Mouse (Mus musculus): ENCODE measurements around the gene Fads2. TPM values are rescaled to one million over a fixed set of nuclear protein-coding genes. Genes with fewer than 3 reads are reported as not detected.

Fads2 gene
- polyA plus RNA-seq, 1 experiment = 36.3 TPM

DNA sequence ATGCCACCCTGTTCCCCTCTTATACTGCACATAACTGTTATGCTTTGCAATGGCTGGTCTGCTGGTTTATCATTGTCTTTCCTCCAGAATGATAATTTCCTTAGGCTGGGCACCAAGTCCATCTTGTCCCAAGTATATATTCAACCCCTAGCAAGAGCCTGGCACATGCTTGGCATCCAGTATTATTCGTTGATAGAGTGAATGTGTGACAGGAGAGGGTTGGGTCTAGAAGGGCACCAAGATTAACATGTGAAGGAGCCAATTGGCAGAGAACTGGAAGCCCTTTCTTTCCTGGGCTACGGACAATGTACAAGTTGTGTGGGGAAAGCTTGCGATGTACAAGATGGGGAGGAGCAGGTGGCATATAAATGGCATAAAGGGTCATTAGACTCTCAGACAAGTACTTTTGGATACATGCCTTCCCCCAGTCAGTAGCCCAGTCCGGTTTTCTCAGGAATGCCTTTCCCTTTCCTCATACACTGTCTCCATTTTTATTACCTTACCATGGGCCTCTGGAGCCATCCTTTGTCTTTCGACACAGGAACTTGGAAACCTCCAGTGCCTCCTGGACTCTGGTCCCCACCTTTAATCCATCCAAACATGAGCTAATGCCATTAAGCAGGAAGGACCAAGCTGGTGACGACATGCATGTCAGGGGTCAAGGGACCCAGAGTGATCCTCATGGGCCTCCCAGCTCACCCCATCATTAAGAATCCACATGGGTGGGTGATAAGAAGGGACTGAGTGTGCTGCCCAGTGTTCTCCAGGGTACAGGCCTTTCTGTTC lies 14.0 kb upstream of the Fads2 start:
- no peak for DNase-seq
- no peaks in the 10 kb centered on the region for H3K27me3 ChIP-seq (ENCODE audit: control insufficient read depth, insufficient read depth, low read length)
- H3K27ac ChIP-seq (ENCODE audit: control insufficient read depth, insufficient read depth, low read length) = no peak overlapping the region
- H3K4me1 ChIP-seq (replicated peaks; ENCODE audit: control insufficient read depth, insufficient read depth, low read length) = no peaks in the 10 kb centered on the region
- H3K4me3 ChIP-seq (ENCODE audit: control insufficient read depth, insufficient read depth, low read length) = no peak overlapping the region
- TF ChIP-seq POLR2A (IDR thresholded peaks at IDR 0.05; ENCODE audit: control insufficient read depth, extremely low read depth, insufficient read depth, low read length, poor library complexity) = no peak
- TF ChIP-seq CTCF (IDR thresholded peaks at IDR 0.05; ENCODE audit: borderline replicate concordance, control insufficient read depth, extremely low read depth, insufficient read depth, low read length, poor library complexity) = no peak
- H3K36me3 ChIP-seq (ENCODE audit: control insufficient read depth, insufficient read depth, low read length) = no peaks in the 10 kb centered on the region
- 92% methylated on average over 6 of the region's 6 CpGs for WGBS

DNA sequence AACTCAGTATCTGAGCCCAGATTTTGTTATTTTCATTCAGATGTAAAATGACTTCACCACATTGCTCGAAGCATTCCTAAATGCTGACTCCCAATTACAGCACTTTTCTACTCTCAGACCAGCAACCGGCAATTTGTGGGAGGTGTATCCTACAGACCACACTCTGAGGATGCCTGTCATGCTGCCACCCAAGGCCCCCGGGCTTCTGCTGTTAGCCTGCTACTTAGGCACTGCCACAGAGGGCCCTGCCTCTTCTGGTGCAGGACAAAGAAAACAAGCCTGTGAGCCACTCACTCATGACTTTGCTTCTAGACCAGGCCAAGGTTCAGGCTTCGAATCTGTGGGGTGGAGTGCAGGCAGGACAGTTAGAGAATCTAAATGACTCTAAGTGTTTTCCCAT lies 11.4 kb upstream of the Fads2 start:
- Histone ChIP-seq H3K27me3 (ENCODE audit: control insufficient read depth, insufficient read depth, low read length) (no peaks in the 10 kb centered on the region), H3K27ac (ENCODE audit: control insufficient read depth, insufficient read depth, low read length) (no peak overlapping the region), H3K4me1 (replicated peaks; ENCODE audit: control insufficient read depth, insufficient read depth, low read length) (no peaks in the 10 kb centered on the region), H3K36me3 (ENCODE audit: control insufficient read depth, insufficient read depth, low read length) (no peaks in the 10 kb centered on the region), H3K4me3 (ENCODE audit: control insufficient read depth, insufficient read depth, low read length) (no peak overlapping the region)
- DNase-seq = no peak
- WGBS = 92% methylated on average over 4 of the region's 4 CpGs
- TF ChIP-seq CTCF (IDR thresholded peaks at IDR 0.05; ENCODE audit: borderline replicate concordance, control insufficient read depth, extremely low read depth, insufficient read depth, low read length, poor library complexity) (no peak), POLR2A (IDR thresholded peaks at IDR 0.05; ENCODE audit: control insufficient read depth, extremely low read depth, insufficient read depth, low read length, poor library complexity) (no peak)

GRCm38 (mm10) chr19:10108666-10109065 lies 7.1 kb upstream of the Fads2 start:
- H3K36me3 ChIP-seq (ENCODE audit: control insufficient read depth, insufficient read depth, low read length) = no peaks in the 10 kb centered on the region
- TF ChIP-seq CTCF (IDR thresholded peaks at IDR 0.05; ENCODE audit: borderline replicate concordance, control insufficient read depth, extremely low read depth, insufficient read depth, low read length, poor library complexity) (no peak), POLR2A (IDR thresholded peaks at IDR 0.05; ENCODE audit: control insufficient read depth, extremely low read depth, insufficient read depth, low read length, poor library complexity) (no peak)
- no peaks in the 10 kb centered on the region for H3K27me3 ChIP-seq (ENCODE audit: control insufficient read depth, insufficient read depth, low read length)
- WGBS = 94% methylated on average over 2 of the region's 2 CpGs
- H3K27ac ChIP-seq (ENCODE audit: control insufficient read depth, insufficient read depth, low read length) = no peak overlapping the region
- no peak for DNase-seq
- H3K4me1 ChIP-seq (replicated peaks; ENCODE audit: control insufficient read depth, insufficient read depth, low read length) = no peaks in the 10 kb centered on the region
- no peak overlapping the region for H3K4me3 ChIP-seq (ENCODE audit: control insufficient read depth, insufficient read depth, low read length)

DNA sequence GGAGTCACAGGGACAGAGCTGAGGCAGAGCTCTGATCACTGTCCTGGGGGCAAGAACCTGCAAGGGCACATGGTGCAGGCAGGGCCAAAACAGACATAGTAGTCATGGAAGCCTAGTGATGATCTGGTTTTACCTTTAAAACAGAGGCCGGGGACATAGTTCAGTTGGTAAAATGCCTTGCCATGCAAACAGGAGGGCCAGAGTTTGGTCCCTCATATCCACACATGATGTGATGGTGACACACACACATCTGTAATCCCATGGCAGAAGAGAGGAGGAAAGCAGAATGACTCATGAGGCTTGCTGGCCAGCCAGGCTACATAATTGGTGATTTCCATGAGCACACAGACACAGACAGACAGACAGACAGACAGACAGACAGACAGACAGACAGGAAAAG lies 6.6 kb upstream of the Fads2 start:
- 97% methylated on average over 1 of the region's 1 CpGs for WGBS
- TF ChIP-seq POLR2A (IDR thresholded peaks at IDR 0.05; ENCODE audit: control insufficient read depth, extremely low read depth, insufficient read depth, low read length, poor library complexity) (no peak), CTCF (IDR thresholded peaks at IDR 0.05; ENCODE audit: borderline replicate concordance, control insufficient read depth, extremely low read depth, insufficient read depth, low read length, poor library complexity) (no peak)
- H3K27ac ChIP-seq (ENCODE audit: control insufficient read depth, insufficient read depth, low read length) = no peak overlapping the region

GRCm38 (mm10) chr19:10107051-10107611 lies 5.6 kb upstream of the Fads2 start:
- Histone ChIP-seq H3K27ac (ENCODE audit: control insufficient read depth, insufficient read depth, low read length) (no peak overlapping the region), H3K36me3 (ENCODE audit: control insufficient read depth, insufficient read depth, low read length) (no peaks in the 10 kb centered on the region), H3K4me3 (ENCODE audit: control insufficient read depth, insufficient read depth, low read length) (no peak overlapping the region), H3K27me3 (ENCODE audit: control insufficient read depth, insufficient read depth, low read length) (no peaks in the 10 kb centered on the region), H3K4me1 (replicated peaks; ENCODE audit: control insufficient read depth, insufficient read depth, low read length) (peaks cover 2% of the 10 kb centered on the region)
- WGBS = 95% methylated on average over 5 of the region's 5 CpGs
- TF ChIP-seq CTCF (IDR thresholded peaks at IDR 0.05; ENCODE audit: borderline replicate concordance, control insufficient read depth, extremely low read depth, insufficient read depth, low read length, poor library complexity) = no peak
- no peak for TF ChIP-seq POLR2A (IDR thresholded peaks at IDR 0.05; ENCODE audit: control insufficient read depth, extremely low read depth, insufficient read depth, low read length, poor library complexity)
- DNase-seq = no peak

More for the DNA sequence above, 6.6 kb upstream of the Fads2 start:
- H3K36me3 ChIP-seq (ENCODE audit: control insufficient read depth, insufficient read depth, low read length) = no peaks in the 10 kb centered on the region
- no peaks in the 10 kb centered on the region for H3K27me3 ChIP-seq (ENCODE audit: control insufficient read depth, insufficient read depth, low read length)
- no peak for DNase-seq
- no peaks in the 10 kb centered on the region for H3K4me1 ChIP-seq (replicated peaks; ENCODE audit: control insufficient read depth, insufficient read depth, low read length)
- H3K4me3 ChIP-seq (ENCODE audit: control insufficient read depth, insufficient read depth, low read length) = no peak overlapping the region

GRCm38 (mm10) chr19:10106634-10107033 lies 5.1 kb upstream of the Fads2 start:
- TF ChIP-seq CTCF (IDR thresholded peaks at IDR 0.05; ENCODE audit: borderline replicate concordance, control insufficient read depth, extremely low read depth, insufficient read depth, low read length, poor library complexity) (no peak), POLR2A (IDR thresholded peaks at IDR 0.05; ENCODE audit: control insufficient read depth, extremely low read depth, insufficient read depth, low read length, poor library complexity) (no peak)
- no peaks in the 10 kb centered on the region for H3K36me3 ChIP-seq (ENCODE audit: control insufficient read depth, insufficient read depth, low read length)
- peaks cover 2% of the 10 kb centered on the region for H3K4me1 ChIP-seq (replicated peaks; ENCODE audit: control insufficient read depth, insufficient read depth, low read length)
- H3K27ac ChIP-seq (ENCODE audit: control insufficient read depth, insufficient read depth, low read length) = no peak overlapping the region
- no peak overlapping the region for H3K4me3 ChIP-seq (ENCODE audit: control insufficient read depth, insufficient read depth, low read length)
- 99% methylated on average over 2 of the region's 2 CpGs for WGBS
- no peak for DNase-seq
- H3K27me3 ChIP-seq (ENCODE audit: control insufficient read depth, insufficient read depth, low read length) = no peaks in the 10 kb centered on the region
